Mouse (Mus musculus) erythroblast, embryonic 14.5 days (primary cell): ENCODE results near the gene Dvl3.

Source experiments
- GATA1 ChIP-seq: IDR thresholded peaks from 2 replicates; pipeline ENCODE4 v1.6.1; 2012; ENCODE audit warnings: low read length, inconsistent platforms, mixed read lengths
- TAL1 ChIP-seq: IDR thresholded peaks from 3 replicates; pipeline ENCODE4 v1.6.1; 2012; ENCODE audit warnings: low read length, inconsistent platforms, mixed read lengths

- TF ChIP-seq GATA1 (no peak), TAL1 (no peak)
Measured at GRCm38 (mm10) chr16:20496671-20497600, 19.8 kb upstream of the Dvl3 start.
